ENCODE assay signal across 13 mouse cellular contexts in genomic region chr10:61535441-61535840, GRCm38 (mm10). TPM values are rescaled to one million over a fixed set of nuclear protein-coding genes. Genes with fewer than 3 reads are reported as not detected.
DNase-seq lines count a peak whose midpoint lies in the region; ATAC-seq and TF ChIP-seq lines count a peak whose summit lies in the region.
"Had no signal": no experiment of that assay in that cellular context is flagged by ENCODE, and none has a peak within 500 bp of the region (broad histone marks: within the 10 kb centered on the region; RNA-seq: fewer than 3 reads in every experiment).

No protein-coding gene starts in this region.

- TF ChIP-seq EP300 in stomach, postnatal 0 days (optimal IDR thresholded peaks at IDR 0.05), result no peak

- peaks cover 51% of the 10 kb centered on the region for H3K4me1 ChIP-seq in heart, embryonic 13.5 days
- peaks cover 41% of the 10 kb centered on the region for H3K4me1 ChIP-seq in neural tube, embryonic 11.5 days (ENCODE audit: control insufficient read depth, insufficient read depth, low read length)
- H3K4me1 ChIP-seq in limb, embryonic 15.5 days, result peaks cover 39% of the 10 kb centered on the region
- H3K4me1 ChIP-seq in stomach, postnatal 0 days (replicated peaks; ENCODE audit: control insufficient read depth, insufficient read depth), result peaks cover 11% of the 10 kb centered on the region

- no peaks in the 10 kb centered on the region for H3K36me3 ChIP-seq in heart, embryonic 13.5 days
- no peaks in the 10 kb centered on the region for H3K36me3 ChIP-seq in neural tube, embryonic 11.5 days (ENCODE audit: control insufficient read depth, insufficient read depth, low read length)
- no peaks in the 10 kb centered on the region for H3K36me3 ChIP-seq in limb, embryonic 15.5 days
- no peaks in the 10 kb centered on the region for H3K36me3 ChIP-seq in stomach, postnatal 0 days (ENCODE audit: control insufficient read depth, insufficient read depth, low read length)

- TF ChIP-seq CTCF in stomach, postnatal 0 days (IDR thresholded peaks at IDR 0.05; ENCODE audit: low read depth), result no peak

- 0 out of 2 replicates have a peak overlapping the region, but pooled peaks have one; percentile 55 for H3K4me2 ChIP-seq in heart, embryonic 13.5 days
- no peak overlapping the region for H3K4me2 ChIP-seq in neural tube, embryonic 11.5 days (ENCODE audit: low read depth)
- no peak overlapping the region for H3K4me2 ChIP-seq in limb, embryonic 15.5 days
- H3K4me2 ChIP-seq in stomach, postnatal 0 days (replicated peaks; ENCODE audit: low read depth), result no peak overlapping the region

- no peak for ATAC-seq in heart, embryonic 13.5 days (ENCODE audit: extremely low read depth, insufficient number of reproducible peaks, low FRiP score, low TSS enrichment)
- no peak for ATAC-seq in neural tube, embryonic 11.5 days (ENCODE audit: insufficient read depth, low FRiP score, low TSS enrichment)
- no peak for ATAC-seq in limb, embryonic 15.5 days (ENCODE audit: insufficient number of reproducible peaks, low FRiP score, low TSS enrichment, low read depth)
- no peak for ATAC-seq in stomach, postnatal 0 days (ENCODE audit: low FRiP score, low TSS enrichment)
- no peak for ATAC-seq in erythroid progenitor cell, adult 5-6 weeks (replicated peaks; ENCODE audit: low FRiP score, poor library complexity, severe bottlenecking)

- no peak overlapping the region for H3K4me3 ChIP-seq in heart, embryonic 13.5 days
- H3K4me3 ChIP-seq in neural tube, embryonic 11.5 days (ENCODE audit: low read depth, low read length), result no peak overlapping the region
- no peak overlapping the region for H3K4me3 ChIP-seq in limb, embryonic 15.5 days
- H3K4me3 ChIP-seq in stomach, postnatal 0 days (ENCODE audit: low read depth, low read length), result no peak overlapping the region

- no peak for DNase-seq in heart, adult 9 months (ENCODE audit: low spot score in 2 of 2)
- no peak for DNase-seq in neural tube, embryonic 11.5 days (ENCODE audit: low spot score)
- DNase-seq in neural tube, embryonic 10.5 days (ENCODE audit: extremely low spot score, low spot score), result no peak
- no peak for DNase-seq in stomach, postnatal 0 days (ENCODE audit: low spot score)
- no peak for DNase-seq in right cerebral cortex, postnatal 14 days
- DNase-seq: cerebellum, adult 9-11 months; right cerebral cortex, adult 18-20 months; thymus, postnatal 14 days had no signal

- H3K9ac ChIP-seq in heart, embryonic 13.5 days, result no peak overlapping the region
- H3K9ac ChIP-seq in neural tube, embryonic 11.5 days (ENCODE audit: low read length), result no peak overlapping the region
- no peak overlapping the region for H3K9ac ChIP-seq in limb, embryonic 15.5 days
- no peak overlapping the region for H3K9ac ChIP-seq in stomach, postnatal 0 days (ENCODE audit: low read length)

- peak overlapping the region; percentile 88 for H3K27ac ChIP-seq in heart, embryonic 13.5 days (replicated peaks)
- peak overlapping the region; percentile 93 for H3K27ac ChIP-seq in neural tube, embryonic 11.5 days (ENCODE audit: low read depth, low read length)
- H3K27ac ChIP-seq in limb, embryonic 15.5 days, result peak overlapping the region; percentile 74
- 0 out of 2 replicates have a peak overlapping the region, but pooled peaks have one; percentile 30 for H3K27ac ChIP-seq in stomach, postnatal 0 days (replicated peaks)

- 82% methylated on average over 4 of the region's 4 CpGs for WGBS in heart, embryonic 13.5 days
- WGBS in neural tube, embryonic 11.5 days, result 86% methylated on average over 4 of the region's 4 CpGs
- WGBS in limb, embryonic 15.5 days, result 69% methylated on average over 4 of the region's 4 CpGs
- WGBS in stomach, postnatal 0 days, result 77% methylated on average over 4 of the region's 4 CpGs

- no peaks in the 10 kb centered on the region for H3K27me3 ChIP-seq in heart, embryonic 13.5 days (replicated peaks)
- H3K27me3 ChIP-seq in neural tube, embryonic 11.5 days (ENCODE audit: control insufficient read depth, insufficient read depth, low read length), result no peaks in the 10 kb centered on the region
- no peaks in the 10 kb centered on the region for H3K27me3 ChIP-seq in limb, embryonic 15.5 days
- no peaks in the 10 kb centered on the region for H3K27me3 ChIP-seq in stomach, postnatal 0 days (ENCODE audit: control insufficient read depth, insufficient read depth, low read length)
- H3K27me3 ChIP-seq: CH12.LX had no signal

- H3K9me3 ChIP-seq in heart, embryonic 13.5 days, result no peaks in the 10 kb centered on the region
- H3K9me3 ChIP-seq in neural tube, embryonic 11.5 days (ENCODE audit: control insufficient read depth, low read length), result no peaks in the 10 kb centered on the region
- no peaks in the 10 kb centered on the region for H3K9me3 ChIP-seq in limb, embryonic 15.5 days
- H3K9me3 ChIP-seq in stomach, postnatal 0 days (ENCODE audit: control insufficient read depth, low read length), result no peaks in the 10 kb centered on the region

RNA-seq across cellular contexts. Expression of gene Lrrc20, which starts 59.8 kb away (rescaled TPM):
- 12.1 and 13.2 TPM in 2 replicates for polyA plus RNA-seq in heart, embryonic 13.5 days (2015; fragmentation: Nextera tagmentation; extraction: Ambion mirVana)
- 10.3 and 12.4 TPM in 2 replicates for polyA plus RNA-seq in neural tube, embryonic 11.5 days (2014; fragmentation: Nextera tagmentation; extraction: Ambion mirVana)
- polyA plus RNA-seq in limb, embryonic 15.5 days (2015; fragmentation: Nextera tagmentation; extraction: Ambion mirVana), result 8.5 and 10.2 TPM in 2 replicates
- 6.7 and 7.3 TPM in 2 replicates for polyA plus RNA-seq in stomach, postnatal 0 days (2015; fragmentation: Nextera tagmentation; extraction: Ambion mirVana)
- 2.2 and 5.4 TPM in 2 replicates for total RNA-seq in erythroid progenitor cell, adult 5-6 weeks (2015; ENCODE audit: low replicate concordance)
- total RNA-seq in erythroid progenitor cell, adult 5-6 weeks (2017; ENCODE audit: low replicate concordance), result 2.5 and 2.6 TPM in 2 replicates

RNA-seq across cellular contexts. Expression of gene Npffr1, which starts 59.9 kb away (rescaled TPM):
- polyA plus RNA-seq in heart, embryonic 13.5 days (2015; fragmentation: Nextera tagmentation; extraction: Ambion mirVana), result 0.05 and 0.08 TPM in 2 replicates
- 0.08 TPM in 1 of 2 replicates, not detected in the other for polyA plus RNA-seq in neural tube, embryonic 11.5 days (2014; fragmentation: Nextera tagmentation; extraction: Ambion mirVana)
- polyA plus RNA-seq in limb, embryonic 15.5 days (2015; fragmentation: Nextera tagmentation; extraction: Ambion mirVana), result 0.12 TPM in 2 replicates
- polyA plus RNA-seq in stomach, postnatal 0 days (2015; fragmentation: Nextera tagmentation; extraction: Ambion mirVana), result 0.07 and 0.08 TPM in 2 replicates
- not detected in 2 replicates for total RNA-seq in erythroid progenitor cell, adult 5-6 weeks (2015; ENCODE audit: low replicate concordance)
- not detected in 2 replicates for total RNA-seq in erythroid progenitor cell, adult 5-6 weeks (2017; ENCODE audit: low replicate concordance)
- total RNA-seq: CH12.LX had no signal
- polyA plus RNA-seq: activated CD4-positive, CD25-positive, alpha-beta regulatory T cell, adult 4 months had no signal

Comparison
In these comparisons a context has a peak if more than half of its experiments do, and no peak if none do; other contexts are left out.
1. H3K27ac ChIP-seq: peak in every context shown above with its lines; median percentile 93 in neural tube, embryonic 11.5 days; 88 in heart, embryonic 13.5 days; 74 in limb, embryonic 15.5 days; 30 in stomach, postnatal 0 days.